ENCODE assay signal across 22 mouse cellular contexts in the genomic region with DNA sequence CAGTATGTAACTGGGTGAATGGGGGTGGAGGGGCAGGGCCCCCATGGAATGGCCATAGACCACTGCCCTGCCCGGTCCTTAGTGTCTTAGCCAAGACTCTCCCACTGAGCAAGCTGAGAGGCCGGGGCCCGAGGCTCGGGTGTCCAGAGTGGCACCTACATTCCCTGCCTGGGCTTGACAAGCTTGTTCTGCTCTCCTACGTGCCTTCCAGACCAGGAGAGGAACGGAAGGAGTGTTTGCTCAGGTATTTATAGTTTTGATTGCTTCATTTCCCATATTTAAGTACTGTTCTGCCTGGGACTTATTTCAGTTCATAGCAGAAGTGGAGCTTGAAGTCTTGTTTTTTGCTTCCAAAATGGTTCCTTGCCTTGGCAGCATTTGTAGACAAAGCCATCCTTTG.
DNase-seq lines count a peak whose midpoint lies in the region; ATAC-seq and TF ChIP-seq lines count a peak whose summit lies in the region.
"Had no signal": no experiment of that assay in that cellular context is flagged by ENCODE, and none has a peak within 500 bp of the region (broad histone marks: within the 10 kb centered on the region; RNA-seq: fewer than 3 reads in every experiment).

No protein-coding gene starts in this region.

- no peak for TF ChIP-seq CTCF in lung, postnatal 0 days (IDR thresholded peaks at IDR 0.05)
- no peak for TF ChIP-seq CTCF in layer of hippocampus, adult 2 months (conservative IDR thresholded peaks at IDR 0.05)

- TF ChIP-seq EP300 in lung, postnatal 0 days (IDR thresholded peaks at IDR 0.05): peak; percentile 96

- no peak overlapping the region for H3K4me3 ChIP-seq in hindbrain, embryonic 10.5 days
- no peak overlapping the region for H3K4me3 ChIP-seq in hindbrain, embryonic 16.5 days (ENCODE audit: low read length)
- H3K4me3 ChIP-seq in lung, postnatal 0 days (ENCODE audit: low read depth, low read length): no peak overlapping the region
- H3K4me3 ChIP-seq in layer of hippocampus, adult 2 months: no peak overlapping the region
- H3K4me3 ChIP-seq: limb, embryonic 13.5 days; liver, embryonic 12.5 days; midbrain, embryonic 10.5 days; myocyte; neural tube, embryonic 13.5 days had no signal

- no peaks in the 10 kb centered on the region for H3K9me3 ChIP-seq in hindbrain, embryonic 10.5 days
- no peaks in the 10 kb centered on the region for H3K9me3 ChIP-seq in hindbrain, embryonic 16.5 days (ENCODE audit: control insufficient read depth, low read length)
- H3K9me3 ChIP-seq in lung, postnatal 0 days (ENCODE audit: low read length): no peaks in the 10 kb centered on the region
- H3K9me3 ChIP-seq: limb, embryonic 13.5 days; liver, embryonic 12.5 days; midbrain, embryonic 10.5 days; neural tube, embryonic 13.5 days had no signal

- no peak overlapping the region for H3K4me2 ChIP-seq in hindbrain, embryonic 16.5 days (ENCODE audit: low read length)
- H3K4me2 ChIP-seq in lung, postnatal 0 days (replicated peaks; ENCODE audit: low read depth, low read length): no peak overlapping the region
- H3K4me2 ChIP-seq: limb, embryonic 13.5 days; liver, embryonic 12.5 days; neural tube, embryonic 13.5 days had no signal

- H3K9ac ChIP-seq in hindbrain, embryonic 16.5 days (ENCODE audit: low read depth, low read length): no peak overlapping the region
- H3K9ac ChIP-seq in lung, postnatal 0 days (replicated peaks; ENCODE audit: low read depth): no peak overlapping the region
- H3K9ac ChIP-seq: limb, embryonic 13.5 days; liver, embryonic 12.5 days; neural tube, embryonic 13.5 days had no signal

- no peaks in the 10 kb centered on the region for H3K27me3 ChIP-seq in hindbrain, embryonic 10.5 days (ENCODE audit: insufficient read depth, poor library complexity, severe bottlenecking)
- H3K27me3 ChIP-seq in hindbrain, embryonic 16.5 days (replicated peaks; ENCODE audit: control insufficient read depth, insufficient read depth, low read length): no peaks in the 10 kb centered on the region
- H3K27me3 ChIP-seq in lung, postnatal 0 days (replicated peaks; ENCODE audit: insufficient read depth, low read length): no peaks in the 10 kb centered on the region
- H3K27me3 ChIP-seq: limb, embryonic 13.5 days; liver, embryonic 12.5 days; neural tube, embryonic 13.5 days had no signal

- WGBS in hindbrain, embryonic 10.5 days: 88% methylated on average over 6 of the region's 6 CpGs
- 88% methylated on average over 6 of the region's 6 CpGs for WGBS in hindbrain, embryonic 16.5 days
- 69% methylated on average over 6 of the region's 6 CpGs for WGBS in lung, postnatal 0 days

- 0 out of 2 replicates have a peak overlapping the region, but pooled peaks have one; percentile 29 for H3K27ac ChIP-seq in hindbrain, embryonic 10.5 days
- H3K27ac ChIP-seq in hindbrain, embryonic 16.5 days (ENCODE audit: low read depth, low read length): no peak overlapping the region
- H3K27ac ChIP-seq in lung, postnatal 0 days (ENCODE audit: low read length): peak overlapping the region; percentile 79
- no peak overlapping the region for H3K27ac ChIP-seq in layer of hippocampus, adult 2 months
- H3K27ac ChIP-seq: limb, embryonic 13.5 days; liver, embryonic 12.5 days; macrophage; neural tube, embryonic 13.5 days had no signal

- no peaks in the 10 kb centered on the region for H3K36me3 ChIP-seq in hindbrain, embryonic 10.5 days
- no peaks in the 10 kb centered on the region for H3K36me3 ChIP-seq in hindbrain, embryonic 16.5 days (ENCODE audit: control insufficient read depth, insufficient read depth, low read length)
- no peaks in the 10 kb centered on the region for H3K36me3 ChIP-seq in lung, postnatal 0 days (ENCODE audit: insufficient read depth, low read length)
- H3K36me3 ChIP-seq: limb, embryonic 13.5 days; liver, embryonic 12.5 days; midbrain, embryonic 10.5 days; neural tube, embryonic 13.5 days had no signal

- no peaks in the 10 kb centered on the region for H3K4me1 ChIP-seq in hindbrain, embryonic 10.5 days (replicated peaks)
- no peaks in the 10 kb centered on the region for H3K4me1 ChIP-seq in hindbrain, embryonic 16.5 days (ENCODE audit: control insufficient read depth, insufficient read depth, low read depth, low read length)
- peaks cover 11% of the 10 kb centered on the region; the same call in 1 of the 2 replicates for H3K4me1 ChIP-seq in lung, postnatal 0 days (ENCODE audit: insufficient read depth, low read depth, low read length)
- H3K4me1 ChIP-seq: liver, embryonic 12.5 days; midbrain, embryonic 10.5 days; neural tube, embryonic 13.5 days had no signal

- ATAC-seq in hindbrain, embryonic 16.5 days: no peak
- ATAC-seq in lung, postnatal 0 days: peak; percentile 93
- 0 out of 2 replicates have a peak, but pooled peaks have one; percentile 9 for ATAC-seq in megakaryocyte, adult 5-6 weeks (ENCODE audit: poor library complexity, severe bottlenecking)
- ATAC-seq: forebrain, embryonic 16.5 days; liver, embryonic 12.5 days; midbrain, embryonic 16.5 days had no signal

- no peak for DNase-seq in hindbrain, embryonic 10.5 days (ENCODE audit: low spot score)
- DNase-seq in lung, adult 18-20 months: peak; percentile 69 to 80
- peak; percentile 93 for DNase-seq in lung, postnatal 0 days (ENCODE audit: low spot score)
- DNase-seq in ovary, postnatal 10 days (ENCODE audit: low spot score): no peak
- DNase-seq in layer of hippocampus, adult 2 months (ENCODE audit: low spot score in 2 of 2): no peak
- DNase-seq: adrenal gland, postnatal 25 days; cerebellum, adult 8-10 months; gastrocnemius, postnatal 36 days; kidney, adult 9 months; kidney, postnatal 14 days; layer of hippocampus, postnatal 36 days; thymus, postnatal 14 days had no signal

Comparison
In these comparisons a context has a peak if more than half of its experiments do, and no peak if none do; other contexts are left out.
1. H3K27ac ChIP-seq: peak in hindbrain, embryonic 10.5 days (single experiment) and lung, postnatal 0 days (single experiment); none in hindbrain, embryonic 16.5 days (single experiment) and layer of hippocampus, adult 2 months (single experiment).
2. DNase-seq: peak in lung, adult 18-20 months (2 of 2) and lung, postnatal 0 days (single experiment); none in hindbrain, embryonic 10.5 days (single experiment), ovary, postnatal 10 days (single experiment) and layer of hippocampus, adult 2 months (0 of 2).